Mouse (Mus musculus): Measurements from ENCODE around the gene Pglyrp2. TPM values are rescaled to one million over a fixed set of nuclear protein-coding genes. Genes with fewer than 3 reads are reported as not detected.

Gene Pglyrp2
- total and polyA plus RNA-seq, 3 experiments: 0.29 to 0.82 (median 0.35) TPM

Small RNA genes within 50 kb of the gene (microRNA-seq; reads per million reads assigned to microRNA genes)
- gene Gm22201: 0 reads per million in 2 experiments

Other genes starting within 250 kb of the Pglyrp2 start
- under 1 TPM; 0.23 to 0.48 TPM for gene Ephx3, start 234.6 kb downstream of the Pglyrp2 start, total RNA-seq (2021)
- gene Ephx3, start 234.6 kb downstream of the Pglyrp2 start, polyA plus RNA-seq (2012; rRNA removed): 0.81 and 0.96 TPM in 2 replicates
- gene Brd4, start 139.4 kb downstream of the Pglyrp2 start, total RNA-seq (2021): 100 to 1,000 TPM in 1 of 2 experiments, 10 to 100 TPM in 1; 76.0 to 146 TPM
- gene Brd4, start 139.4 kb downstream of the Pglyrp2 start, polyA plus RNA-seq (2012; rRNA removed): 30.6 and 42.8 TPM in 2 replicates
- 10 to 100 TPM; 58.1 to 88.6 TPM for gene Akap8, start 102.9 kb downstream of the Pglyrp2 start, total RNA-seq (2021)
- 79.3 and 90.7 TPM in 2 replicates for gene Akap8, start 102.9 kb downstream of the Pglyrp2 start, polyA plus RNA-seq (2012; rRNA removed)
- gene Akap8l, start 73.6 kb downstream of the Pglyrp2 start, total RNA-seq (2021): 100 to 1,000 TPM in 1 of 2 experiments, 10 to 100 TPM in 1; 74.1 to 117 TPM
- gene Akap8l, start 73.6 kb downstream of the Pglyrp2 start, polyA plus RNA-seq (2012; rRNA removed): 398 and 521 TPM in 2 replicates
- 10 to 100 TPM; 45.9 to 48.9 TPM for gene Wiz, start 34.7 kb downstream of the Pglyrp2 start, total RNA-seq (2021)
- gene Wiz, start 34.7 kb downstream of the Pglyrp2 start, polyA plus RNA-seq (2012; rRNA removed): 58.3 and 64.0 TPM in 2 replicates
- 1 to 10 TPM; 1.2 to 1.6 TPM for gene Rasal3, start 20.6 kb downstream of the Pglyrp2 start, total RNA-seq (2021)
- 3.3 and 4.1 TPM in 2 replicates for gene Rasal3, start 20.6 kb downstream of the Pglyrp2 start, polyA plus RNA-seq (2012; rRNA removed)
- not detected for gene Cyp4f39, start 28.6 kb upstream of the Pglyrp2 start, total RNA-seq (2021)
- gene Cyp4f39, start 28.6 kb upstream of the Pglyrp2 start, polyA plus RNA-seq (2012; rRNA removed): not detected in 2 replicates
- 10 to 100 TPM in 1 of 2 experiments, 1 to 10 TPM in 1; 7.2 to 10.3 TPM for gene Cyp4f17, start 81.9 kb upstream of the Pglyrp2 start, total RNA-seq (2021)
- gene Cyp4f17, start 81.9 kb upstream of the Pglyrp2 start, polyA plus RNA-seq (2012; rRNA removed): 13.0 and 16.2 TPM in 2 replicates
- 10 to 100 TPM; 10.8 to 11.3 TPM for gene Cyp4f16, start 112.4 kb upstream of the Pglyrp2 start, total RNA-seq (2021)
- 10.2 and 13.0 TPM in 2 replicates for gene Cyp4f16, start 112.4 kb upstream of the Pglyrp2 start, polyA plus RNA-seq (2012; rRNA removed)
- not detected for gene Cyp4f37, start 197.1 kb upstream of the Pglyrp2 start, total RNA-seq (2021)
- not detected in 2 replicates for gene Cyp4f37, start 197.1 kb upstream of the Pglyrp2 start, polyA plus RNA-seq (2012; rRNA removed)
- gene Cyp4f40, start 234.7 kb upstream of the Pglyrp2 start, total RNA-seq (2021): not detected
- gene Cyp4f40, start 234.7 kb upstream of the Pglyrp2 start, polyA plus RNA-seq (2012; rRNA removed): not detected in 2 replicates

Data from adrenal gland, adult 2 months (tissue).